Mouse (Mus musculus) adrenal gland, postnatal 25 days (tissue): ENCODE results near the gene Ostm1. TPM values are rescaled to one million over a fixed set of nuclear protein-coding genes. Genes with fewer than 3 reads are reported as not detected.

ENCODE experiments used
- DNase-seq: peaks from one replicate; pipeline ENCODE4 v3.0.0; 2021; ENCODE audit warnings: mixed read lengths
- long read RNA-seq: library from polyadenylated mRNA; stranded (forward); transcript quantifications from one replicate; pipeline ENCODE4 v2.0.0, GENCODE M21; 2021
- total RNA-seq: library from RNA; stranded (reverse); gene quantifications from 2 replicates; pipeline ENCODE4 v1.2.3, GENCODE M21; 2021

The Ostm1 gene
- total RNA-seq = 27.4 TPM in 2 replicates
- long read RNA-seq, transcript Ostm1-201 (6 exons, 3,006 nt) = major isoform, 24 of 32 reads
- long read RNA-seq, partial matches to known transcripts = 0 of 32 reads
- long read RNA-seq, other reads (novel, unspliced or antisense) = 8 of 32 reads

GRCm38 (mm10) chr10:42583157-42583872 lies at the start of gene Ostm1, which contains the start of gene Nr2e1:
TSS of gene Ostm1 (plus strand) at chr10:42583822.
TSS of gene Nr2e1 (minus strand) at chr10:42583632.
- DNase-seq = no peak

GRCm38 (mm10) chr10:42533836-42534453 lies 49.7 kb upstream of the Ostm1 start:
- no peak for DNase-seq

- DNase-seq = no peak
Observed at GRCm38 (mm10) chr10:42537571-42538316, 45.9 kb upstream of the Ostm1 start.

GRCm38 (mm10) chr10:42545707-42546503 lies 37.7 kb upstream of the Ostm1 start:
- DNase-seq = no peak

- no peak for DNase-seq
Observed at GRCm38 (mm10) chr10:42546507-42546906, 37.1 kb upstream of the Ostm1 start.

- DNase-seq = no peak
Observed at GRCm38 (mm10) chr10:42559581-42560200, 23.9 kb upstream of the Ostm1 start.

- DNase-seq = no peak
Observed at GRCm38 (mm10) chr10:42562272-42562671, 21.4 kb upstream of the Ostm1 start.

GRCm38 (mm10) chr10:42572567-42572966 lies 11.1 kb upstream of the Ostm1 start:
- no peak for DNase-seq

- no peak for DNase-seq
Observed at GRCm38 (mm10) chr10:42572971-42573370, 10.7 kb upstream of the Ostm1 start.

GRCm38 (mm10) chr10:42574639-42575038 lies 9.0 kb upstream of the Ostm1 start:
- no peak for DNase-seq

- no peak for DNase-seq
Observed at GRCm38 (mm10) chr10:42577525-42578280, 5.9 kb upstream of the Ostm1 start.

- no peak for DNase-seq
Observed at GRCm38 (mm10) chr10:42578281-42578675, 5.3 kb upstream of the Ostm1 start.

- no peak for DNase-seq
Observed at GRCm38 (mm10) chr10:42578698-42579474, 4.7 kb upstream of the Ostm1 start.

- DNase-seq = no peak
Observed at GRCm38 (mm10) chr10:42579475-42580130, 4.0 kb upstream of the Ostm1 start.

GRCm38 (mm10) chr10:42580131-42580950 lies 3.3 kb upstream of the Ostm1 start:
- no peak for DNase-seq

- no peak for DNase-seq
Observed at GRCm38 (mm10) chr10:42580951-42581277, 2.7 kb upstream of the Ostm1 start.

- DNase-seq = no peak
Observed at GRCm38 (mm10) chr10:42581694-42582565, 1.7 kb upstream of the Ostm1 start.
